Mouse (Mus musculus) brown adipose tissue, adult 24 weeks (tissue): ENCODE data around the gene Cmah. TPM values are rescaled to one million over a fixed set of nuclear protein-coding genes. Genes with fewer than 3 reads are reported as not detected.
"Not testable (repeated sequence)": the region's sequence is repeated elsewhere in the genome, so short reads cannot be mapped to it uniquely, and the experiment has no call there.

Source experiments
- H3K27ac ChIP-seq: fragments of 200-500 bp; replicated peaks from 2 replicates; pipeline ENCODE4 v1.5.1; 2012; ENCODE audit warnings: low read depth, mild to moderate bottlenecking, low read length
- H3K4me1 ChIP-seq: fragments of 200-500 bp; 2 replicates; pipeline ENCODE4 v1.6.1; 2012; ENCODE audit warnings: low read length, mixed read lengths; ENCODE audit not compliant: control insufficient read depth, insufficient read depth, insufficient read length
- H3K4me3 ChIP-seq: fragments of 200-500 bp; 2 replicates; pipeline ENCODE4 v1.5.1; 2012; ENCODE audit warnings: low read depth, mild to moderate bottlenecking, low read length, moderate library complexity; ENCODE audit not compliant: insufficient read depth
- polyA plus RNA-seq: library from polyadenylated mRNA; stranded (reverse); fragments of >200 nt; gene quantifications from 2 replicates; pipeline ENCODE4 v1.2.4, GENCODE M21; 2012; ENCODE audit not compliant: missing spikeins, insufficient read depth, insufficient read length

Gene Cmah
- polyA plus RNA-seq, 1 experiment = 3.6 TPM

- Histone ChIP-seq H3K4me3 (no peak overlapping the region), H3K27ac (peak overlapping the region; percentile 44)
These were observed 3.8 kb downstream of the Cmah start for GRCm38 (mm10) chr13:24330836-24331523.

GRCm38 (mm10) chr13:24332537-24332936 is 5.3 kb downstream of the Cmah start:
- no peak overlapping the region for H3K4me3 ChIP-seq
- H3K4me1 ChIP-seq = peaks cover 10% of the 10 kb centered on the region; the same call in 1 of the 2 replicates
- H3K27ac ChIP-seq = no peak overlapping the region

More at GRCm38 (mm10) chr13:24330836-24331523, 3.8 kb downstream of the Cmah start:
- peaks cover 10% of the 10 kb centered on the region; the same call in 1 of the 2 replicates for H3K4me1 ChIP-seq

GRCm38 (mm10) chr13:24336818-24337217 is 9.6 kb downstream of the Cmah start:
- H3K27ac ChIP-seq = no peak overlapping the region
- H3K4me3 ChIP-seq = no peak overlapping the region
- H3K4me1 ChIP-seq = peaks cover 7% of the 10 kb centered on the region; the same call in 1 of the 2 replicates

- peak overlapping the region; percentile 72 for H3K27ac ChIP-seq
- H3K4me3 ChIP-seq = no peak overlapping the region
- peaks cover 7% of the 10 kb centered on the region; the same call in 1 of the 2 replicates for H3K4me1 ChIP-seq
These were observed 10.7 kb downstream of the Cmah start for GRCm38 (mm10) chr13:24337874-24338273.

- Histone ChIP-seq H3K4me1 (peaks cover 7% of the 10 kb centered on the region; the same call in 1 of the 2 replicates), H3K27ac (peak overlapping the region; percentile 72), H3K4me3 (no peak overlapping the region)
These were observed 11.2 kb downstream of the Cmah start for GRCm38 (mm10) chr13:24338343-24338861.

GRCm38 (mm10) chr13:24339907-24340306 is 12.7 kb downstream of the Cmah start:
- Histone ChIP-seq H3K4me1 (peaks cover 7% of the 10 kb centered on the region; the same call in 1 of the 2 replicates), H3K27ac (no peak overlapping the region), H3K4me3 (no peak overlapping the region)

- Histone ChIP-seq H3K4me1 (peaks cover 7% of the 10 kb centered on the region; the same call in 1 of the 2 replicates), H3K4me3 (no peak overlapping the region), H3K27ac (no peak overlapping the region)
These were observed 13.3 kb downstream of the Cmah start for GRCm38 (mm10) chr13:24340462-24340861.

- H3K27ac ChIP-seq = no peak overlapping the region
- H3K4me3 ChIP-seq = no peak overlapping the region
- H3K4me1 ChIP-seq = peaks cover 7% of the 10 kb centered on the region; the same call in 1 of the 2 replicates
These were observed 14.9 kb downstream of the Cmah start for GRCm38 (mm10) chr13:24342091-24342490.

- no peak overlapping the region for H3K27ac ChIP-seq
- no peaks in the 10 kb centered on the region for H3K4me1 ChIP-seq
- H3K4me3 ChIP-seq = no peak overlapping the region
These were observed 25.8 kb downstream of the Cmah start for GRCm38 (mm10) chr13:24353004-24353403.

GRCm38 (mm10) chr13:24354751-24355150 is 27.5 kb downstream of the Cmah start:
- no peaks in the 10 kb centered on the region for H3K4me1 ChIP-seq
- H3K27ac ChIP-seq = no peak overlapping the region
- no peak overlapping the region for H3K4me3 ChIP-seq

GRCm38 (mm10) chr13:24359181-24359580 is 32.0 kb downstream of the Cmah start:
- Histone ChIP-seq H3K27ac (no peak overlapping the region), H3K4me1 (no peaks in the 10 kb centered on the region), H3K4me3 (no peak overlapping the region)

GRCm38 (mm10) chr13:24365191-24365590 is 38.0 kb downstream of the Cmah start:
- no peak overlapping the region for H3K27ac ChIP-seq
- no peak overlapping the region for H3K4me3 ChIP-seq
- no peaks in the 10 kb centered on the region for H3K4me1 ChIP-seq

- H3K27ac ChIP-seq = no peak overlapping the region
- no peaks in the 10 kb centered on the region for H3K4me1 ChIP-seq
- H3K4me3 ChIP-seq = no peak overlapping the region
These were observed 45.8 kb downstream of the Cmah start for GRCm38 (mm10) chr13:24372893-24373599.

GRCm38 (mm10) chr13:24374606-24375005 is 47.4 kb downstream of the Cmah start:
- H3K4me3 ChIP-seq, H3K27ac ChIP-seq, H3K4me1 ChIP-seq: not testable (repeated sequence)

- H3K27ac ChIP-seq = no peak overlapping the region
- no peaks in the 10 kb centered on the region for H3K4me1 ChIP-seq
- no peak overlapping the region for H3K4me3 ChIP-seq
These were observed 48.4 kb downstream of the Cmah start for GRCm38 (mm10) chr13:24375320-24376203.
